Mouse (Mus musculus) central nervous system, embryonic 11.5 days (tissue): ENCODE data around the gene Rpl7a. TPM values are rescaled to one million over a fixed set of nuclear protein-coding genes. Genes with fewer than 3 reads are reported as not detected.

Experiments
- polyA plus RNA-seq: library from polyadenylated mRNA; depleted of rRNA; stranded (reverse); fragments of >200 nt; gene quantifications from 2 replicates; pipeline ENCODE4 v1.2.3, GENCODE M21; 2012; rRNA removed

Rpl7a gene
- polyA plus RNA-seq: 2,350 and 2,645 TPM in 2 replicates

GRCm38 (mm10) chr2:26910124-26910993 lies at the start of gene Rpl7a, which contains the start of gene Med22:
TSS of gene Rpl7a (plus strand) at chr2:26910764.
TSS of gene Med22 (minus strand) at chr2:26910677.

GRCm38 (mm10) chr2:26864879-26865278 lies 45.7 kb upstream of the Rpl7a start, which contains the start of gene Abo:
TSS of gene Abo (minus strand) at chr2:26864979.

GRCm38 (mm10) chr2:26902467-26903220 lies 7.9 kb upstream of the Rpl7a start, which contains the start of gene Surf6:
TSS of gene Surf6 (minus strand) at chr2:26902879.

GRCm38 (mm10) chr2:26915927-26916728 lies 5.6 kb downstream of the Rpl7a start, which contains the start of the genes Surf2 and Surf1:
TSS of gene Surf2 (plus strand) at chr2:26916367.
TSS of gene Surf1 (minus strand) at chr2:26916530.

GRCm38 (mm10) chr2:26933304-26934055 lies 22.9 kb downstream of the Rpl7a start, which contains the start of the genes Surf4 and Stkld1:
TSS of gene Surf4 (minus strand) at chr2:26933928.
TSS of gene Stkld1 (plus strand) at chr2:26934047.

Other genes starting within 250 kb of the Rpl7a start
- gene Lcn4, start 239.5 kb upstream of the Rpl7a start, polyA plus RNA-seq: not detected in 2 replicates
- not detected in 2 replicates for gene Abo, start 45.8 kb upstream of the Rpl7a start, polyA plus RNA-seq
- 28.5 and 35.8 TPM in 2 replicates for gene Surf6, start 7.9 kb upstream of the Rpl7a start, polyA plus RNA-seq
- 64.0 and 77.5 TPM in 2 replicates for gene Med22, start 87 bp upstream of the Rpl7a start, polyA plus RNA-seq
- gene Surf2, start 5.6 kb downstream of the Rpl7a start, polyA plus RNA-seq: 46.3 and 50.5 TPM in 2 replicates
- gene Surf1, start 5.8 kb downstream of the Rpl7a start, polyA plus RNA-seq: 48.7 and 54.6 TPM in 2 replicates
- 65.9 and 113 TPM in 2 replicates for gene Surf4, start 23.2 kb downstream of the Rpl7a start, polyA plus RNA-seq
- gene Stkld1, start 23.3 kb downstream of the Rpl7a start, polyA plus RNA-seq: 0.02 and 0.06 TPM in 2 replicates
- 65.9 and 68.0 TPM in 2 replicates for gene Rexo4, start 53.6 kb downstream of the Rpl7a start, polyA plus RNA-seq
- 0.09 and 0.11 TPM in 2 replicates for gene Adamts13, start 62.7 kb downstream of the Rpl7a start, polyA plus RNA-seq
- gene Cacfd1, start 99.2 kb downstream of the Rpl7a start, polyA plus RNA-seq: 90.2 and 91.9 TPM in 2 replicates
- gene Slc2a6, start 117.2 kb downstream of the Rpl7a start, polyA plus RNA-seq: 2.2 and 2.4 TPM in 2 replicates
- 0.05 and 7.6 TPM in 2 replicates for gene Mymk, start 161.4 kb downstream of the Rpl7a start, polyA plus RNA-seq
- 7.3 and 8.3 TPM in 2 replicates for gene Adamtsl2, start 168.6 kb downstream of the Rpl7a start, polyA plus RNA-seq
- gene Fam163b, start 231.7 kb downstream of the Rpl7a start, polyA plus RNA-seq: 0.18 and 0.63 TPM in 2 replicates